Mouse (Mus musculus): ENCODE data around the gene Fam227a. TPM values are rescaled to one million over a fixed set of nuclear protein-coding genes. Genes with fewer than 3 reads are reported as not detected.

Fam227a gene
- polyA plus RNA-seq, 1 experiment from 2014 or later: 3.5 TPM

- Histone ChIP-seq H3K27ac (ENCODE audit: low read depth, low read length) (no peak overlapping the region), H3K36me3 (ENCODE audit: control insufficient read depth, insufficient read depth, low read length) (peaks cover 13% of the 10 kb centered on the region), H3K4me2 (ENCODE audit: low read depth) (peak overlapping the region; percentile 65), H3K4me3 (ENCODE audit: low read depth, low read length) (peak overlapping the region; percentile 92), H3K9me3 (ENCODE audit: control insufficient read depth, low read length) (no peaks in the 10 kb centered on the region), H3K4me1 (ENCODE audit: control insufficient read depth, insufficient read depth, low read length) (no peaks in the 10 kb centered on the region; the same call in 1 of the 2 replicates), H3K9ac (ENCODE audit: low read length) (peak overlapping the region; percentile 84), H3K27me3 (ENCODE audit: control insufficient read depth, insufficient read depth, low read length) (no peaks in the 10 kb centered on the region)
- under 1% methylated on average over 36 of the region's 37 CpGs for WGBS
- DNase-seq (ENCODE audit: low spot score) (no peak), ATAC-seq (ENCODE audit: insufficient read depth, low FRiP score, low TSS enrichment) (no peak)
Measured at GRCm38 (mm10) chr15:79670972-79671299, 12.2 kb upstream of the Fam227a start.

DNA sequence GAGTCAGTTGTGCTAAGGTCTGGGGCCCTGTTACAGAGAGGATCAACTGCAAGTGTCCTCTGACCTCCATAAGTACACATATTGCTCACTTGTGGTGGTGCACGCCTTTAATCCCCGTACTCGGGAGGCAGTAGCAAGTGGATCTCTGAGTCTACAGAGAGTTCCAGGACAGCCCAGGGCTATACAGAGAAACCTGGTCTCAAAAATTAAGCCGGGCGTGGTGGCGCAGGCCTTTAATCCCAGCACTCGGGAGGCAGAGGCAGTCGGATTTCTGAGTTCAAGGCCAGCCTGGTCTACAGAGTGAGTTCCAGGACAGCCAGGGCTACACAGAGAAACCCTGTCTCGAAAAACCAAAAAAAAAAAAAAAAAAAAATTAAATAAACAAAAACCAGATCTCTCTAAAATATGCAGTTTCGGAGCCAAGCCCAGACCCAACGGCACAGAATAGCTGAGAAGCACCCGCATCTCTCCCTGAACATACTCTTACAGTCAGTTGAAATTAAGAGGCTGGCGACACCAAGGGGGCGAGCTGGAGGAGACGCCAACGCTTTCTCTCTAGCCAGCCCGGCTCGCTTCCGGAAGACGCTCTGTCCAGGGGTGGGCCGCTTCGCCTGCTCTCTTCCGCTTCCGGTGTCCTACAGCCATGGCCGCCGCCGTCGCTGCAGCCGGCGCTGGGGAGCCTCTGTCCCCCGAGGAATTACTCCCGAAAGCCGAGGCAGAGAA, 11.7 kb upstream of the Fam227a start, which contains the start of gene Tomm22:
Gene Tomm22, plus strand, starts transcription at position 613 of the 723 bp plus-strand sequence.
- Histone ChIP-seq H3K4me3 (ENCODE audit: low read depth, low read length) (peak within 1 kb of the TSS; percentile 92), H3K9ac (ENCODE audit: low read length) (peak within 1 kb of the TSS; percentile 84), H3K27me3 (ENCODE audit: control insufficient read depth, insufficient read depth, low read length) (no peaks in the 10 kb centered on the region), H3K27ac (ENCODE audit: low read depth, low read length) (no peak within 1 kb of the TSS), H3K4me2 (ENCODE audit: low read depth) (peak within 1 kb of the TSS; percentile 65), H3K4me1 (ENCODE audit: control insufficient read depth, insufficient read depth, low read length) (no peaks in the 10 kb centered on the region; the same call in 1 of the 2 replicates), H3K36me3 (ENCODE audit: control insufficient read depth, insufficient read depth, low read length) (peaks cover 15% of the 10 kb centered on the region), H3K9me3 (ENCODE audit: control insufficient read depth, low read length) (no peaks in the 10 kb centered on the region)
- ATAC-seq (ENCODE audit: insufficient read depth, low FRiP score, low TSS enrichment) (peak; percentile 98), DNase-seq (ENCODE audit: low spot score) (peak; percentile 92)
- WGBS: 20% methylated on average over 32 of the region's 33 CpGs

- H3K9ac ChIP-seq (ENCODE audit: low read length): no peak overlapping the region
- 73% methylated on average over 10 of the region's 10 CpGs for WGBS
- DNase-seq (ENCODE audit: low spot score) (no peak), ATAC-seq (ENCODE audit: insufficient read depth, low FRiP score, low TSS enrichment) (no peak)
- H3K27me3 ChIP-seq (ENCODE audit: control insufficient read depth, insufficient read depth, low read length): no peaks in the 10 kb centered on the region
- no peak overlapping the region for H3K4me3 ChIP-seq (ENCODE audit: low read depth, low read length)
- no peak overlapping the region for H3K4me2 ChIP-seq (ENCODE audit: low read depth)
- no peak overlapping the region for H3K27ac ChIP-seq (ENCODE audit: low read depth, low read length)
- H3K36me3 ChIP-seq (ENCODE audit: control insufficient read depth, insufficient read depth, low read length): peaks cover 7% of the 10 kb centered on the region; the same call in 1 of the 2 replicates
- no peaks in the 10 kb centered on the region; the same call in 1 of the 2 replicates for H3K4me1 ChIP-seq (ENCODE audit: control insufficient read depth, insufficient read depth, low read length)
- no peaks in the 10 kb centered on the region for H3K9me3 ChIP-seq (ENCODE audit: control insufficient read depth, low read length)
Measured at GRCm38 (mm10) chr15:79669195-79669594, 10.4 kb upstream of the Fam227a start.

- Histone ChIP-seq H3K27ac (ENCODE audit: low read depth, low read length) (no peak overlapping the region), H3K4me3 (ENCODE audit: low read depth, low read length) (no peak overlapping the region), H3K9me3 (ENCODE audit: control insufficient read depth, low read length) (no peaks in the 10 kb centered on the region), H3K4me1 (ENCODE audit: control insufficient read depth, insufficient read depth, low read length) (no peaks in the 10 kb centered on the region), H3K9ac (ENCODE audit: low read length) (no peak overlapping the region), H3K36me3 (ENCODE audit: control insufficient read depth, insufficient read depth, low read length) (peaks cover 7% of the 10 kb centered on the region; the same call in 1 of the 2 replicates), H3K4me2 (ENCODE audit: low read depth) (no peak overlapping the region), H3K27me3 (ENCODE audit: control insufficient read depth, insufficient read depth, low read length) (no peaks in the 10 kb centered on the region)
- DNase-seq (ENCODE audit: low spot score): no peak
- 93% methylated on average over 8 of the region's 8 CpGs for WGBS
- ATAC-seq (ENCODE audit: insufficient read depth, low FRiP score, low TSS enrichment): no peak
Measured at GRCm38 (mm10) chr15:79664666-79665065, 5.9 kb upstream of the Fam227a start.

GRCm38 (mm10) chr15:79661852-79662251, 3.1 kb upstream of the Fam227a start:
- peaks cover 5% of the 10 kb centered on the region; the same call in 1 of the 2 replicates for H3K36me3 ChIP-seq (ENCODE audit: control insufficient read depth, insufficient read depth, low read length)

GRCm38 (mm10) chr15:79657837-79658530, 772 bp downstream of the Fam227a start:
- DNase-seq (ENCODE audit: low spot score) (peak; percentile 87), ATAC-seq (ENCODE audit: insufficient read depth, low FRiP score, low TSS enrichment) (peak; percentile 24; the same call in 1 of the 2 replicates)
- Histone ChIP-seq H3K27me3 (ENCODE audit: control insufficient read depth, insufficient read depth, low read length) (no peaks in the 10 kb centered on the region), H3K4me2 (ENCODE audit: low read depth) (peak overlapping the region; percentile 82), H3K4me1 (ENCODE audit: control insufficient read depth, insufficient read depth, low read length) (no peaks in the 10 kb centered on the region), H3K9me3 (ENCODE audit: control insufficient read depth, low read length) (no peaks in the 10 kb centered on the region), H3K36me3 (ENCODE audit: control insufficient read depth, insufficient read depth, low read length) (no peaks in the 10 kb centered on the region), H3K4me3 (ENCODE audit: low read depth, low read length) (peak overlapping the region; percentile 75), H3K27ac (ENCODE audit: low read depth, low read length) (peak overlapping the region; percentile 92), H3K9ac (ENCODE audit: low read length) (peak overlapping the region; percentile 82)
- WGBS: 4% methylated on average over 16 of the region's 16 CpGs

More at GRCm38 (mm10) chr15:79661852-79662251, 3.1 kb upstream of the Fam227a start:
- no peaks in the 10 kb centered on the region for H3K27me3 ChIP-seq (ENCODE audit: control insufficient read depth, insufficient read depth, low read length)
- H3K27ac ChIP-seq (ENCODE audit: low read depth, low read length): no peak overlapping the region
- H3K9me3 ChIP-seq (ENCODE audit: control insufficient read depth, low read length): no peaks in the 10 kb centered on the region
- ATAC-seq (ENCODE audit: insufficient read depth, low FRiP score, low TSS enrichment) (no peak), DNase-seq (ENCODE audit: low spot score) (peak; percentile 28)
- H3K4me1 ChIP-seq (ENCODE audit: control insufficient read depth, insufficient read depth, low read length): no peaks in the 10 kb centered on the region
- H3K4me3 ChIP-seq (ENCODE audit: low read depth, low read length): no peak overlapping the region
- no peak overlapping the region for H3K4me2 ChIP-seq (ENCODE audit: low read depth)
- H3K9ac ChIP-seq (ENCODE audit: low read length): no peak overlapping the region
- WGBS: 79% methylated on average over 4 of the region's 4 CpGs

- Histone ChIP-seq H3K4me1 (ENCODE audit: control insufficient read depth, insufficient read depth, low read length) (no peaks in the 10 kb centered on the region), H3K9me3 (ENCODE audit: control insufficient read depth, low read length) (no peaks in the 10 kb centered on the region), H3K4me3 (ENCODE audit: low read depth, low read length) (no peak overlapping the region), H3K4me2 (ENCODE audit: low read depth) (no peak overlapping the region), H3K27ac (ENCODE audit: low read depth, low read length) (no peak overlapping the region), H3K9ac (ENCODE audit: low read length) (no peak overlapping the region), H3K36me3 (ENCODE audit: control insufficient read depth, insufficient read depth, low read length) (no peaks in the 10 kb centered on the region), H3K27me3 (ENCODE audit: control insufficient read depth, insufficient read depth, low read length) (no peaks in the 10 kb centered on the region)
- DNase-seq (ENCODE audit: low spot score) (no peak), ATAC-seq (ENCODE audit: insufficient read depth, low FRiP score, low TSS enrichment) (no peak)
- WGBS: 94% methylated on average over 14 of the region's 14 CpGs
Measured at GRCm38 (mm10) chr15:79656451-79656850, 2.3 kb downstream of the Fam227a start.

GRCm38 (mm10) chr15:79651481-79651880, 7.3 kb downstream of the Fam227a start:
- 80% methylated on average over 4 of the region's 4 CpGs for WGBS

More at GRCm38 (mm10) chr15:79651481-79651880, 7.3 kb downstream of the Fam227a start:
- no peak overlapping the region for H3K9ac ChIP-seq (ENCODE audit: low read length)
- no peak overlapping the region for H3K4me3 ChIP-seq (ENCODE audit: low read depth, low read length)
- H3K4me2 ChIP-seq (ENCODE audit: low read depth): no peak overlapping the region
- no peaks in the 10 kb centered on the region for H3K9me3 ChIP-seq (ENCODE audit: control insufficient read depth, low read length)
- ATAC-seq (ENCODE audit: insufficient read depth, low FRiP score, low TSS enrichment) (no peak), DNase-seq (ENCODE audit: low spot score) (no peak)
- H3K4me1 ChIP-seq (ENCODE audit: control insufficient read depth, insufficient read depth, low read length): no peaks in the 10 kb centered on the region
- no peaks in the 10 kb centered on the region for H3K36me3 ChIP-seq (ENCODE audit: control insufficient read depth, insufficient read depth, low read length)
- no peaks in the 10 kb centered on the region for H3K27me3 ChIP-seq (ENCODE audit: control insufficient read depth, insufficient read depth, low read length)
- no peak overlapping the region for H3K27ac ChIP-seq (ENCODE audit: low read depth, low read length)
